Mouse (Mus musculus): ENCODE data around the gene Gm37240. TPM values are rescaled to one million over a fixed set of nuclear protein-coding genes. Genes with fewer than 3 reads are reported as not detected.

Gene Gm37240
- total RNA-seq, 1 experiment: 1.2 TPM

DNA sequence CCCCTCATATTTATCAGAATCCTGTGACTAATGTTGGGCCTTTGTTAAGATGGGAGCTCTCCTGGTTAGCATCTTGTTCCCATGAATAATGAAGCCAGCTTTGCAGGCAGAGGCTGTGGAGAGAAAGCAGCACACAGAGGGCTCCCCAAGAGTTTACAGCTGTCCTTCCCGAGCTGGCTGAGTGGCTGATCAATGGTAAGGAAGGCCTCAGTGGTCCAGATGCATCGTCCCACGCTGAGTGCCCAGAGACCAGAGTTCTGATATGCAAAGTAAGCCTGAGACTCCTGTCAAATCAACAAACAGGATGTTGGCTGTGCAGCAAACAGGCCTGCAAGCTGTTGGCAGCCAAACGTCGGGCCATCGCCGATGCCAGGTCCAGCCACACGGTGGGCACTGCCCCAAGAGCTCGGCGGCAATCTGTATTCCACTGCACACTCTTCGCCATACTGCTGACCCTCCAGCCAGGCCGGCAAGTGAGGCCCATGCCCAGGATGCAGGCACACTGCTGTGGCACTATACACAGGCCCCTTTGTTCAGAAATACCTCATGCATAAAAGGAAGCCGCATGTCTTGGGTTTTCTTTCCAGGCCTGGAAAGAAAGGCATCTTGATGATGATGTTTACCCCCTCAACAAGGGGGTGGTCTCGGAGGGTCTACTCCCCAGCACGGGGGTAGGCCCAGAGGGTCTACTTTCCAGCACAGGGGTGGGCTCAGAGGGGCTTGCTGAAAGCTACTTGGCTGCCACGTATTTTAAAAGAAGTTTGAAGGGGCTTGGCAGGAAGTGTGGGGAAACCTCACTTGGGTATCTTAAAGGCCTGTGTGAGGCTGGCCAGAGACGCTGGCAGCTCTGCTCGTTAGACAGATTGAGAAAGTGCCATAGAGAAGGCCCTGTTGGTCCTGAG is 587.4 kb downstream of the Gm37240 start:
- Histone ChIP-seq H3K27ac (ENCODE audit: insufficient read depth, low read depth, low read length, poor library complexity, severe bottlenecking) (no peak overlapping the region), H3K36me3 (ENCODE audit: control insufficient read depth, insufficient read depth, low read length, poor library complexity, severe bottlenecking) (no peaks in the 10 kb centered on the region), H3K4me3 (ENCODE audit: insufficient read depth in 1 of 2, low read depth in 1 of 2, low read length in 2 of 2, poor library complexity in 1 of 2, severe bottlenecking in 1 of 2) (no peak overlapping the region), H3K4me1 (ENCODE audit: control insufficient read depth in 2 of 2, insufficient read depth in 2 of 2, low read length in 2 of 2, poor library complexity in 1 of 2) (no peaks in the 10 kb centered on the region), H3K9me3 (ENCODE audit: control insufficient read depth, insufficient read depth, low read depth, low read length) (no peaks in the 10 kb centered on the region), H3K9ac (ENCODE audit: insufficient read depth, low read depth, low read length, poor library complexity, severe bottlenecking) (no peak overlapping the region)
- in situ Hi-C loops (cut with MboI; ENCODE audit: low sequenced_read_pairs in 2 of 2, unreplicated experiment in 2 of 2): no loop called here
- no peak for DNase-seq (ENCODE audit: low read depth, low spot score)
- TF ChIP-seq ZNF384 (IDR thresholded peaks at IDR 0.05; ENCODE audit: low read depth, low read length) (no peak), ZC3H11A (IDR thresholded peaks at IDR 0.05; ENCODE audit: borderline replicate concordance, low read depth, low read length) (no peak), MAFK (IDR thresholded peaks at IDR 0.05; ENCODE audit: insufficient read depth, low read depth, low read length) (no peak), HCFC1 (IDR thresholded peaks at IDR 0.05; ENCODE audit: borderline replicate concordance, insufficient read depth, low read length) (no peak), CHD2 (IDR thresholded peaks at IDR 0.05; ENCODE audit: low read depth, low read length) (no peak)

DNA sequence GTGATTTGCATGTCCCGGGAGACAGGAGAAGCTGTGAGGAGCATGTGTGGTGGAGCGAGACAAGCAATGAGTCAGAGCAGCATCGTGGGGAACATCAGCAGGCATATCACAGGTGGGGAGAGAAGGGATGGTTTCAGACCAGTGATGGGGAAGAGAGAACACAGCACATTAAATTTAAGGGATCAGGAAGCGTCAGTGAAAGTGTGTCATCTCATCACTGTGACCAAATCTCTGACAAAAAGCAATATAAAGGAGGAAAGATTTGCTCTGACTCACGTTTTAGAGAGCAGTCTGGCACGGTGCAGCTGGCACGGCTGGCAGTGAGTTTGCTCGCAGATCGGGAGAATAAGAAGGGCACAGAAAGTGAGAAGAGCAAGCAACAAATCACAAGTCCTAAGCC is 592.1 kb downstream of the Gm37240 start:
- Histone ChIP-seq H3K4me3 (ENCODE audit: insufficient read depth in 1 of 2, low read depth in 1 of 2, low read length in 2 of 2, poor library complexity in 1 of 2, severe bottlenecking in 1 of 2) (no peak overlapping the region), H3K4me1 (ENCODE audit: control insufficient read depth in 2 of 2, insufficient read depth in 2 of 2, low read length in 2 of 2, poor library complexity in 1 of 2) (no peaks in the 10 kb centered on the region), H3K9me3 (ENCODE audit: control insufficient read depth, insufficient read depth, low read depth, low read length) (no peaks in the 10 kb centered on the region), H3K27ac (ENCODE audit: insufficient read depth, low read depth, low read length, poor library complexity, severe bottlenecking) (no peak overlapping the region), H3K9ac (ENCODE audit: insufficient read depth, low read depth, low read length, poor library complexity, severe bottlenecking) (no peak overlapping the region), H3K36me3 (ENCODE audit: control insufficient read depth, insufficient read depth, low read length, poor library complexity, severe bottlenecking) (no peaks in the 10 kb centered on the region)
- in situ Hi-C loops (cut with MboI; ENCODE audit: low sequenced_read_pairs in 2 of 2, unreplicated experiment in 2 of 2): no loop called here
- TF ChIP-seq MAFK (IDR thresholded peaks at IDR 0.05; ENCODE audit: insufficient read depth, low read depth, low read length): no peak
- TF ChIP-seq ZC3H11A (IDR thresholded peaks at IDR 0.05; ENCODE audit: borderline replicate concordance, low read depth, low read length): no peak
- TF ChIP-seq ZNF384 (IDR thresholded peaks at IDR 0.05; ENCODE audit: low read depth, low read length): no peak
- TF ChIP-seq CHD2 (IDR thresholded peaks at IDR 0.05; ENCODE audit: low read depth, low read length): no peak
- TF ChIP-seq HCFC1 (IDR thresholded peaks at IDR 0.05; ENCODE audit: borderline replicate concordance, insufficient read depth, low read length): no peak
- no peak for DNase-seq (ENCODE audit: low read depth, low spot score)

GRCm38 (mm10) chr3:85287627-85288026 is 599.7 kb downstream of the Gm37240 start:
- no peak overlapping the region for H3K27ac ChIP-seq (ENCODE audit: insufficient read depth, low read depth, low read length, poor library complexity, severe bottlenecking)
- H3K4me3 ChIP-seq (ENCODE audit: insufficient read depth in 1 of 2, low read depth in 1 of 2, low read length in 2 of 2, poor library complexity in 1 of 2, severe bottlenecking in 1 of 2): no peak overlapping the region
- H3K9me3 ChIP-seq (ENCODE audit: control insufficient read depth, insufficient read depth, low read depth, low read length): no peaks in the 10 kb centered on the region
- in situ Hi-C loops (cut with MboI; ENCODE audit: low sequenced_read_pairs in 2 of 2, unreplicated experiment in 2 of 2): no loop called here
- H3K9ac ChIP-seq (ENCODE audit: insufficient read depth, low read depth, low read length, poor library complexity, severe bottlenecking): no peak overlapping the region
- no peaks in the 10 kb centered on the region for H3K36me3 ChIP-seq (ENCODE audit: control insufficient read depth, insufficient read depth, low read length, poor library complexity, severe bottlenecking)
- H3K4me1 ChIP-seq (ENCODE audit: control insufficient read depth in 2 of 2, insufficient read depth in 2 of 2, low read length in 2 of 2, poor library complexity in 1 of 2): no peaks in the 10 kb centered on the region
- DNase-seq (ENCODE audit: low read depth, low spot score): no peak
- no peak for TF ChIP-seq HCFC1 (IDR thresholded peaks at IDR 0.05; ENCODE audit: borderline replicate concordance, insufficient read depth, low read length)
- no peak for TF ChIP-seq CHD2 (IDR thresholded peaks at IDR 0.05; ENCODE audit: low read depth, low read length)
- no peak for TF ChIP-seq ZNF384 (IDR thresholded peaks at IDR 0.05; ENCODE audit: low read depth, low read length)

DNA sequence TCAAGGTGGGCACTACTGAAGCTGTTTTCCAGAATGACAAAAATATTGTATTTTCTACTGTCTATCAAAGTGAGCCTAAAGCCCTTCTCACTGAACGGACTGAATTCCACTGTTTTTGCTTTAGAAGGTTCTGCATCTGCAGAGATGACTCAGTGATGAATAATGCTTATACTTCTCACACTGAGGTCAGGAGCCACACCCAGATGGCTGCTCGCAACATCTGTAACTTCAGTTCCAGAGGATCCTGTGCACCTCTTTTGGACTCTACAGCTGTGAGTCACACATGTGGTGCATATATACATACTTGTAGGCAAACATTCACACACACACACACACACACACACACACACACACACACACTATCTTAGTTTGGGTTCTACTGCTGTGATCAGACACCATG is 602.8 kb downstream of the Gm37240 start:
- Histone ChIP-seq H3K4me3 (ENCODE audit: insufficient read depth in 1 of 2, low read depth in 1 of 2, low read length in 2 of 2, poor library complexity in 1 of 2, severe bottlenecking in 1 of 2) (no peak overlapping the region), H3K4me1 (ENCODE audit: control insufficient read depth in 2 of 2, insufficient read depth in 2 of 2, low read length in 2 of 2, poor library complexity in 1 of 2) (no peaks in the 10 kb centered on the region), H3K9me3 (ENCODE audit: control insufficient read depth, insufficient read depth, low read depth, low read length) (no peaks in the 10 kb centered on the region), H3K36me3 (ENCODE audit: control insufficient read depth, insufficient read depth, low read length, poor library complexity, severe bottlenecking) (no peaks in the 10 kb centered on the region), H3K27ac (ENCODE audit: insufficient read depth, low read depth, low read length, poor library complexity, severe bottlenecking) (no peak overlapping the region), H3K9ac (ENCODE audit: insufficient read depth, low read depth, low read length, poor library complexity, severe bottlenecking) (no peak overlapping the region)
- in situ Hi-C loops (cut with MboI; ENCODE audit: low sequenced_read_pairs in 2 of 2, unreplicated experiment in 2 of 2): no loop called here
- DNase-seq (ENCODE audit: low read depth, low spot score): no peak
- TF ChIP-seq ZNF384 (IDR thresholded peaks at IDR 0.05; ENCODE audit: low read depth, low read length) (no peak), CHD2 (IDR thresholded peaks at IDR 0.05; ENCODE audit: low read depth, low read length) (no peak), HCFC1 (IDR thresholded peaks at IDR 0.05; ENCODE audit: borderline replicate concordance, insufficient read depth, low read length) (no peak), ZC3H11A (IDR thresholded peaks at IDR 0.05; ENCODE audit: borderline replicate concordance, low read depth, low read length) (no peak), MAFK (IDR thresholded peaks at IDR 0.05; ENCODE audit: insufficient read depth, low read depth, low read length) (no peak)

Data from ES-E14 (cell line).